Mouse (Mus musculus) liver, embryonic 14.5 days (tissue): Measurements from ENCODE around the gene Rapgefl1. TPM values are rescaled to one million over a fixed set of nuclear protein-coding genes. Genes with fewer than 3 reads are reported as not detected.
A peak's percentile ranks its signal among the peaks of the same experiment; 100 is the strongest.

Source experiments
- ATAC-seq: fragments of 200-750 bp; cut with Nextera tagmentation; 2 replicates; pipeline ENCODE4 v1.8.0; 2017; ENCODE audit warnings: moderate number of reproducible peaks, mild to moderate bottlenecking, moderate library complexity; ENCODE audit not compliant: insufficient read depth
- DNase-seq, 3 experiments: peaks; one replicate each; pipeline ENCODE4 v3.0.0-alpha.2; 2012 to 2013; ENCODE audit warnings: low read depth in 3 of 3, low spot score in 3 of 3
- H3K27ac ChIP-seq: fragments of 300-500 bp; sonication (generic); 2 replicates; pipeline ENCODE4 v1.5.1; 2014; ENCODE audit warnings: moderate library complexity, mild to moderate bottlenecking, control low read depth, inconsistent platforms
- H3K27me3 ChIP-seq: fragments of 300-500 bp; sonication (generic); 2 replicates; pipeline ENCODE4 v1.6.1; 2014; ENCODE audit warnings: mild to moderate bottlenecking, low read length, moderate library complexity; ENCODE audit not compliant: control insufficient read depth, insufficient read depth
- H3K36me3 ChIP-seq: fragments of 300-500 bp; sonication (generic); replicated peaks from 2 replicates; pipeline ENCODE4 v1.6.1; 2014; ENCODE audit warnings: low read depth; ENCODE audit not compliant: control insufficient read depth, insufficient read depth
- H3K4me1 ChIP-seq, 2 experiments: fragments of 200-500 bp in 1 of 2; fragments of 300-500 bp in 1 of 2; sonication (generic) in 1 of 2; replicated peaks; 2 replicates each; pipeline ENCODE4 v1.6.1; 2012 to 2014; ENCODE audit warnings: antibody characterized with exemption in 1 of 2, inconsistent platforms in 1 of 2, low read length in 1 of 2; ENCODE audit not compliant: control insufficient read depth in 2 of 2, insufficient read depth in 2 of 2
- H3K4me2 ChIP-seq: fragments of 300-500 bp; sonication (generic); 2 replicates; pipeline ENCODE4 v1.6.1; 2014; ENCODE audit warnings: low read depth, mild to moderate bottlenecking, control low read depth, moderate library complexity
- H3K4me3 ChIP-seq, 2 experiments: fragments of 200-500 bp in 1 of 2; fragments of 300-500 bp in 1 of 2; sonication (generic) in 1 of 2; 2 replicates each; pipeline ENCODE4 v1.5.1; 2012 to 2014; ENCODE audit warnings: low read depth in 2 of 2, low read length in 2 of 2, mild to moderate bottlenecking in 2 of 2, control low read depth in 1 of 2, inconsistent platforms in 1 of 2, moderate library complexity in 1 of 2; ENCODE audit not compliant: insufficient read depth in 1 of 2
- H3K9ac ChIP-seq: fragments of 300-500 bp; sonication (generic); replicated peaks from 2 replicates; pipeline ENCODE4 v1.6.1; 2014; ENCODE audit warnings: mild to moderate bottlenecking, control low read depth, moderate library complexity
- H3K9me3 ChIP-seq: fragments of 300-500 bp; sonication (generic); 2 replicates; pipeline ENCODE4 v1.6.1; 2016; ENCODE audit warnings: low read length, mixed read lengths; ENCODE audit not compliant: control insufficient read depth
- CTCF ChIP-seq: IDR thresholded peaks from 2 replicates; pipeline ENCODE4 v1.5.1; 2016; ENCODE audit warnings: antibody characterized with exemption, low read depth, control low read depth
- EP300 ChIP-seq: IDR thresholded peaks from 2 replicates; pipeline ENCODE4 v1.6.1; 2016; ENCODE audit warnings: antibody characterized with exemption, low read depth
- WGBS: fragments of 180-500 bp; shearing (Covaris S2); extraction: QIAGEN DNeasy Blood & Tissue Kit; methylation state at CpG from one replicate; pipeline ENCODE4 v1.1.7; 2014; ENCODE audit not compliant: insufficient replicate concordance; 5-methylcytosine and 5-hydroxymethylcytosine counted together
- polyA plus RNA-seq, 2 experiments: library from polyadenylated mRNA; depleted of rRNA in 1 of 2; stranded (reverse) in 1 of 2; unstranded in 1 of 2; fragments of >200 nt; fragmentation: Nextera tagmentation in 1 of 2; extraction: Ambion mirVana in 1 of 2; gene quantifications; 2 replicates each; pipeline versions ENCODE4 v1.2.1 to v1.2.3; 2012 to 2014

Gene Rapgefl1
- 0.52 and 0.55 TPM in 2 replicates for polyA plus RNA-seq (2012; rRNA removed)
- 0.05 and 0.06 TPM in 2 replicates for polyA plus RNA-seq (2014; fragmentation: Nextera tagmentation; extraction: Ambion mirVana)

DNA sequence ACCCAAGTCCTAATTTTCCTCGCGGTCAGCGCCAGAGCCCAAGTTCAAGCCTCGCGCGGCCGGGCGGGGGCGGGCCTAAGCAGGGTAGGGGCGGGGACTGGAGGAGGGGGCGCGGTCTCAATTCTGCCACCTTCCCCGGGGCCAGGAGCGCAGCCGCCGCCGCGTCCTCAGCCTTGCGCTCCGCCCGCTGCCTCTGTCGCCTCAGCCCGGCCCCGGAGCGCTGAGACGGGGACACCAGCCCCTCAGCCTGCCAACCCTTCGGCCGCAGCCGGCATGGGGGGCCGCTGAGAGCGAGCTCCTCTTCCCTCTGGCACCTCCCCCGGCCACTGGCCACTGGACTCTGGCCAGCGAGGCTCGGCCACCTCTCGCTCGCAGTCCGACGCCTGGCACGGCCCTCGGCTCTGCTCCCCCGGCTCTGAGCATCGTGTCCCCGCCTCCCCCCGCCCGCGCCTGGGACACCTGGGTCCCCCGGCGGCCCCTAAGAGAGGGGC is at the start of gene Rapgefl1:
Rapgefl1 (plus strand) TSS at position 135 of the 491 bp plus-strand sequence.
- TF ChIP-seq EP300 (no peak), CTCF (no peak)
- WGBS = 0% methylated on average over 43 of the region's 48 CpGs
- Histone ChIP-seq H3K9ac (peak within 1 kb of the TSS; percentile 49), H3K36me3 (peaks cover 26% of the 10 kb centered on the region), H3K4me3 (peak within 1 kb of the TSS; percentile 62 to 65), H3K27me3 (peaks cover 23% of the 10 kb centered on the region), H3K9me3 (no peaks in the 10 kb centered on the region), H3K4me2 (peak within 1 kb of the TSS; percentile 93), H3K4me1 (peaks cover 0 to 5% of the 10 kb centered on the region in 2 experiments; a peak in 3 of 4 replicates), H3K27ac (no peak within 1 kb of the TSS)
- DNase-seq (peak; percentile 53 to 63 (median 57)), ATAC-seq (peak; percentile 87)

DNA sequence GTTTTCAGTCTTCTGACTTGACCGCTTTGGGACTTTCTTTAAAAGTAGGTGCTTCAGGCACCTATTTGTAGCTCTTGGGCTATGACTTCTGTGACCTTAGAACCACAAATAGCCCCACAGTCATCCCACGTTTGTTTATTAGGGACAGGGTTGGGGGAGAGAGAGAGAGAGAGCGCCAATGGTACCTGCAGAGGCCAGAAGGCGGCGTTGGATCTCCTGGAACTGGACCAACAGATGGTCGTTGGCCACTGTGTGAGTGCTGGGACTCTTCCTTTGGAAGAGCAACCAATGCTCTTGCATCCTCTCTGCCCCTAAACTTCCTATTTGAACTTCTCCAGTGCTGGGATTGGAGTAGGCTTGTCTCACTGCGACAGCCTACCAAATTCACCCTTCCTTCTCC is 49.4 kb upstream of the Rapgefl1 start:
- TF ChIP-seq EP300 (no peak), CTCF (no peak)
- no peaks in the 10 kb centered on the region for H3K27me3 ChIP-seq
- H3K9ac ChIP-seq = no peak overlapping the region
- H3K4me3 ChIP-seq = no peak overlapping the region
- peaks cover 25 to 53% of the 10 kb centered on the region in 2 experiments for H3K4me1 ChIP-seq
- H3K36me3 ChIP-seq = no peaks in the 10 kb centered on the region
- ATAC-seq = no peak
- no peaks in the 10 kb centered on the region for H3K9me3 ChIP-seq
- no peak overlapping the region for H3K27ac ChIP-seq
- WGBS = 32% methylated on average over 7 of the region's 7 CpGs
- no peak for DNase-seq
- no peak overlapping the region for H3K4me2 ChIP-seq

DNA sequence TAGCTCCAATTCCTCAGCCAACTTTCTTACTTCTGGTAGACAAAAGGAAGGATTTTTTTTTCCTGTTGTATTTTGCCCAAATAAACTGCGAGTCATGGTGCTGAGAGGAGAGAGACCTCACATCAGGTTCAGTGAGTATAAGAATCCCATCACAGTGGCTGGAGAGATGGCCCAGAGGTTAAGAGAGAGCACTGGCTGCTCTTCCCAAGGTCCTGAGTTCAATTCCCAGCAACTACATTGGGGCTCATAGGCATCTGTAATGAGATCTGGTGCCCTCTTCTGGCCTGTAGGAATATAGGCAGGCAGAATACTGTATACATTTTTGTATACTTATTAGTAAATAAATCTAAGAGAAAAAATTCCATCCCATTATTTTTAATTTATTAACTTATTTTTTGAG is 48.9 kb upstream of the Rapgefl1 start:
- H3K4me1 ChIP-seq = peaks cover 20 to 49% of the 10 kb centered on the region in 2 experiments
- no peaks in the 10 kb centered on the region for H3K9me3 ChIP-seq
- ATAC-seq = no peak
- 89% methylated on average over 1 of the region's 1 CpGs for WGBS
- no peak for DNase-seq
- no peak overlapping the region for H3K4me3 ChIP-seq
- no peak overlapping the region for H3K9ac ChIP-seq
- no peaks in the 10 kb centered on the region for H3K36me3 ChIP-seq
- TF ChIP-seq EP300 (no peak), CTCF (peak; percentile 68)
- no peak overlapping the region for H3K4me2 ChIP-seq
- H3K27ac ChIP-seq = no peak overlapping the region
- H3K27me3 ChIP-seq = no peaks in the 10 kb centered on the region

DNA sequence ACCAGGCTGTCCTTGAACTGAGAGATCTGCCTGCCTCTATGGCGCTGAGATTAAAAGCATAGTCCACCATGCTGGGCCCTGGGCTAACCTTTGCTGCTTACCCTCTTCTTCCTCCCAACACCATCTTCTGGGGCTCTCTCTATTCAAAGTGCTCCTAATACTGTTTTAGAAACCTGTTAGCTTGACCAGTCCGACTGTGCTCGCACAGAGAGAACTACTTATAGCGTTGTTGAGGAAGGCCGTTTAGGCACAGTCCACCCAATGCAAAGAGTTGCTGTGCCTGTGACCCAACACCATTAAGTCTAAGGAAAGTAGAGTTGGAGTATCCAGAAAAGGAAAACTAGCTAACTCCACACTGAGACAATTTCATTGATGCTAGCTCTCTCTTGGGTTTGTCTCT is 48.4 kb upstream of the Rapgefl1 start:
- H3K4me2 ChIP-seq = peak overlapping the region; percentile 92
- H3K36me3 ChIP-seq = no peaks in the 10 kb centered on the region
- H3K27ac ChIP-seq = peak overlapping the region; percentile 38
- ATAC-seq = no peak
- no peaks in the 10 kb centered on the region for H3K27me3 ChIP-seq
- no peak for TF ChIP-seq CTCF
- TF ChIP-seq EP300 = no peak
- H3K9ac ChIP-seq = no peak overlapping the region; the same call in none of the 2 replicates
- no peak for DNase-seq
- peaks cover 17 to 44% of the 10 kb centered on the region in 2 experiments for H3K4me1 ChIP-seq
- H3K4me3 ChIP-seq = no peak overlapping the region; a peak in 1 of 4 replicates
- no peaks in the 10 kb centered on the region for H3K9me3 ChIP-seq
- WGBS = 91% methylated on average over 5 of the region's 5 CpGs

DNA sequence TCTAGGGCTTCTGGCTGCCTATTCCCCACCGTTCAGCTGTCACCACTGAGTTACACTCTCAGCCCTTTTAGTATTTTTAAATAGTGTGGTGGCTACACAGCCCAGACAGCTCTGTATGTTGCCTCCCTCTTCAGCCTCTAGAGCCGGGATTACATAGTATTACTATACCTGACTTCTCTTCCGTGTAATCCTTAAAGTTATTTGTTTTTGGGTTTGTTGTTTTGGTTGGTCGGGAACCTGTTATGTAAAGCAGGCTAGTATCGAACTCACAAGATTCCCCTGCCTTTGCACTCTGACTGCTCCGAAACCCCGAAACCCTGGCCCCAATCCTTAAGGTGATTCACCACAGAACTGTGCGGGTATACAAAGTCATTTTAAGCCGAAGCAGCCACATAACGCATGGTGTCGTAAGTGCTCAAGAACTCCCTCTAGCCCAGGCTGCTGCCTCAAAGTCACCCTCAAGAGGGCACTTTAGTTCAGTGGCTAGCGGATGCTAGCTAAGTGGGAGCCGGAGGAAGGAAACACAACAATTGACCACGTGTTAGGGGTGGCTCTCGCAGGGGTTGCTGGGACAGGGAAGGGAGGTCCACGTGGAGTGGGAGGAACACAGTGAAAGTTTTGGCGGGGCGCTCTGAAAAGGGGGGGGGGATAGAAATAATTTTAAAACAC is 47.9 kb upstream of the Rapgefl1 start:
- Histone ChIP-seq H3K9me3 (no peaks in the 10 kb centered on the region), H3K27me3 (no peaks in the 10 kb centered on the region), H3K27ac (peak overlapping the region; percentile 38), H3K4me1 (peaks cover 14 to 43% of the 10 kb centered on the region in 2 experiments), H3K4me3 (peak overlapping the region; percentile 56 to 79), H3K4me2 (peak overlapping the region; percentile 92), H3K36me3 (no peaks in the 10 kb centered on the region), H3K9ac (peak overlapping the region; percentile 41)
- peak; percentile 76 to 87 (median 78) for DNase-seq
- TF ChIP-seq EP300 = no peak
- peak; percentile 88 for TF ChIP-seq CTCF
- ATAC-seq = peak; percentile 80
- WGBS = 12% methylated on average over 18 of the region's 18 CpGs
